Mouse (Mus musculus) MEL (cell line): ENCODE measurements around the gene Vti1a. TPM values are rescaled to one million over a fixed set of nuclear protein-coding genes. Genes with fewer than 3 reads are reported as not detected.

ENCODE experiments used
- DNase-seq: peaks from one replicate; pipeline ENCODE4 v3.0.0; 2011; ENCODE audit warnings: low read depth, low spot score
- H3K27ac ChIP-seq: 2 replicates; pipeline ENCODE4 v1.5.1; 2012; ENCODE audit warnings: low read depth, mild to moderate bottlenecking, control low read depth, low read length, moderate library complexity; ENCODE audit not compliant: control insufficient read depth
- H3K27me3 ChIP-seq, 2 experiments: fragments of 150-350 bp in 1 of 2; sonication (generic) in 1 of 2; 2 replicates each; pipeline ENCODE4 v1.6.1; 2012; ENCODE audit warnings: low read length in 2 of 2, mild to moderate bottlenecking in 2 of 2, improper control_type of control experiment in 1 of 2, moderate library complexity in 1 of 2; ENCODE audit not compliant: insufficient read depth in 2 of 2, control insufficient read depth in 1 of 2
- H3K36me3 ChIP-seq, 2 experiments: 2 replicates each; pipeline ENCODE4 v1.6.1; 2012 to 2014; ENCODE audit warnings: low read length in 2 of 2, improper control_type of control experiment in 1 of 2, inconsistent platforms in 1 of 2, mild to moderate bottlenecking in 1 of 2; ENCODE audit not compliant: insufficient read depth in 2 of 2, control insufficient read depth in 1 of 2
- H3K4me1 ChIP-seq, 2 experiments: fragments of 150-350 bp in 1 of 2; sonication (generic) in 1 of 2; 2 replicates each; pipeline ENCODE4 v1.6.1; 2012; ENCODE audit warnings: low read length in 2 of 2, improper control_type of control experiment in 1 of 2, mild to moderate bottlenecking in 1 of 2; ENCODE audit not compliant: insufficient read depth in 2 of 2, control insufficient read depth in 1 of 2
- H3K4me3 ChIP-seq, 2 experiments: fragments of 150-350 bp in 1 of 2; sonication (generic) in 1 of 2; 2 replicates each; pipeline ENCODE4 v1.5.1; 2012; ENCODE audit warnings: low read depth in 2 of 2, low read length in 2 of 2, mild to moderate bottlenecking in 2 of 2, moderate library complexity in 2 of 2, control low read depth in 1 of 2, improper control_type of control experiment in 1 of 2; ENCODE audit not compliant: control insufficient read depth in 1 of 2, insufficient read depth in 1 of 2
- H3K79me2 ChIP-seq: 2 replicates; pipeline ENCODE4 v1.6.1; 2012; ENCODE audit warnings: mild to moderate bottlenecking, low read length, moderate library complexity; ENCODE audit not compliant: control insufficient read depth, poor library complexity, insufficient read depth
- H3K9ac ChIP-seq: 2 replicates; pipeline ENCODE4 v1.6.1; 2012; ENCODE audit warnings: low read depth, mild to moderate bottlenecking, control low read depth, low read length, moderate library complexity; ENCODE audit not compliant: control insufficient read depth, poor library complexity, severe bottlenecking
- H3K9me3 ChIP-seq: fragments of 150-350 bp; sonication (generic); replicated peaks from 2 replicates; pipeline ENCODE4 v1.6.1; 2012; ENCODE audit warnings: mild to moderate bottlenecking, low read length, improper control_type of control experiment, moderate library complexity; ENCODE audit not compliant: insufficient read depth
- BHLHE40 ChIP-seq: IDR thresholded peaks from 2 replicates; pipeline ENCODE4 v1.6.1; 2012; ENCODE audit warnings: low read depth, mild to moderate bottlenecking, inconsistent platforms, low read length, improper control_type of control experiment, borderline replicate concordance
- CHD1 ChIP-seq: IDR thresholded peaks from 2 replicates; pipeline ENCODE4 v1.6.1; 2012; ENCODE audit warnings: low read depth, mild to moderate bottlenecking, inconsistent platforms, low read length, improper control_type of control experiment
- CHD2 ChIP-seq: IDR thresholded peaks from 2 replicates; pipeline ENCODE4 v1.6.1; 2011; ENCODE audit warnings: low read length, improper control_type of control experiment
- CTCF ChIP-seq, 3 experiments: IDR thresholded peaks in 2 of 3; conservative IDR thresholded peaks in 1 of 3; 2 replicates each; pipeline ENCODE4 v1.5.1; 2011 to 2012; ENCODE audit warnings: low read length in 3 of 3, low read depth in 2 of 3, mild to moderate bottlenecking in 2 of 3, improper control_type of control experiment in 1 of 3, inconsistent platforms in 1 of 3, mixed read lengths in 1 of 3, moderate library complexity in 1 of 3; ENCODE audit not compliant: control insufficient read depth in 1 of 3, insufficient read depth in 1 of 3, poor library complexity in 1 of 3, severe bottlenecking in 1 of 3
- GABPA ChIP-seq: IDR thresholded peaks from 2 replicates; pipeline ENCODE4 v1.6.1; 2012; ENCODE audit warnings: low read depth, mild to moderate bottlenecking, inconsistent platforms, low read length, improper control_type of control experiment, moderate library complexity
- HCFC1 ChIP-seq: IDR thresholded peaks from 2 replicates; pipeline ENCODE4 v1.6.1; 2012; ENCODE audit warnings: low read depth, mild to moderate bottlenecking, inconsistent platforms, low read length, improper control_type of control experiment, moderate library complexity
- MAFK ChIP-seq: IDR thresholded peaks from 2 replicates; pipeline ENCODE4 v1.6.1; 2011; ENCODE audit warnings: low read depth, mild to moderate bottlenecking, low read length, improper control_type of control experiment, borderline replicate concordance
- MAX ChIP-seq: IDR thresholded peaks from 2 replicates; pipeline ENCODE4 v1.6.1; 2011; ENCODE audit warnings: low read length, improper control_type of control experiment
- MXI1 ChIP-seq: IDR thresholded peaks from 2 replicates; pipeline ENCODE4 v1.6.1; 2011; ENCODE audit warnings: mild to moderate bottlenecking, low read depth, low read length, improper control_type of control experiment
- MYB ChIP-seq: IDR thresholded peaks from 2 replicates; pipeline ENCODE4 v1.6.1; 2011; ENCODE audit warnings: mild to moderate bottlenecking, low read depth, low read length, improper control_type of control experiment
- MYC ChIP-seq: IDR thresholded peaks from 2 replicates; pipeline ENCODE4 v1.6.1; 2011; ENCODE audit warnings: low read depth, mild to moderate bottlenecking, low read length, improper control_type of control experiment, moderate library complexity
- NELFE ChIP-seq: IDR thresholded peaks from 2 replicates; pipeline ENCODE4 v1.6.1; 2011; ENCODE audit warnings: low read depth, low read length, improper control_type of control experiment
- NRF1 ChIP-seq: IDR thresholded peaks from 2 replicates; pipeline ENCODE4 v1.6.1; 2014; ENCODE audit warnings: low read depth, mild to moderate bottlenecking, inconsistent platforms, low read length, improper control_type of control experiment, moderate library complexity; ENCODE audit not compliant: poor library complexity, insufficient read depth, severe bottlenecking
- POLR2A ChIP-seq, 2 experiments: IDR thresholded peaks; 2 replicates each; pipeline ENCODE4 v1.6.1; 2011 to 2012; ENCODE audit warnings: low read length in 2 of 2, mild to moderate bottlenecking in 2 of 2, control low read depth in 1 of 2, improper control_type of control experiment in 1 of 2, low read depth in 1 of 2, moderate library complexity in 1 of 2; ENCODE audit not compliant: control insufficient read depth in 1 of 2, insufficient read depth in 1 of 2, poor library complexity in 1 of 2
- POLR2AphosphoS2 ChIP-seq: IDR thresholded peaks from 2 replicates; pipeline ENCODE4 v1.6.1; 2011; ENCODE audit warnings: low read length, improper control_type of control experiment
- POLR2AphosphoS5 ChIP-seq: IDR thresholded peaks from 2 replicates; pipeline ENCODE4 v1.6.1; 2012; ENCODE audit warnings: low read depth, borderline replicate concordance, mild to moderate bottlenecking, inconsistent platforms, low read length, moderate library complexity, mixed read lengths
- RAD21 ChIP-seq: IDR thresholded peaks from 2 replicates; pipeline ENCODE4 v1.6.1; 2011; ENCODE audit warnings: mild to moderate bottlenecking, low read depth, low read length, improper control_type of control experiment
- RCOR1 ChIP-seq: IDR thresholded peaks from 2 replicates; pipeline ENCODE4 v1.6.1; 2012; ENCODE audit warnings: low read depth, mild to moderate bottlenecking, inconsistent platforms, low read length, improper control_type of control experiment
- TAL1 ChIP-seq: IDR thresholded peaks from 2 replicates; pipeline ENCODE4 v1.6.1; 2012; ENCODE audit warnings: mild to moderate bottlenecking, inconsistent platforms, low read length, moderate library complexity, mixed read lengths
- ZMIZ1 ChIP-seq: IDR thresholded peaks from 2 replicates; pipeline ENCODE4 v1.6.1; 2012; ENCODE audit warnings: low read depth, mild to moderate bottlenecking, inconsistent platforms, low read length, improper control_type of control experiment, moderate library complexity
- ZNF384 ChIP-seq: IDR thresholded peaks from 2 replicates; pipeline ENCODE4 v1.6.1; 2012; ENCODE audit warnings: low read depth, mild to moderate bottlenecking, inconsistent platforms, low read length, improper control_type of control experiment
- polyA plus RNA-seq, 2 experiments: library from polyadenylated mRNA; stranded (reverse) in 1 of 2; unstranded in 1 of 2; fragments of >175 nt in 1 of 2; fragments of >200 nt in 1 of 2; gene quantifications; 2 replicates each; pipeline versions ENCODE4 v1.2.1 to v1.2.4; 2012; ENCODE audit warnings: low replicate concordance in 2 of 2, low read depth in 1 of 2; ENCODE audit not compliant: insufficient read length in 2 of 2, insufficient read depth in 1 of 2, missing spikeins in 1 of 2
- total RNA-seq: library from RNA; depleted of rRNA; stranded (reverse); fragments of 300-350 nt; gene quantifications from 2 replicates; pipeline ENCODE4 v1.2.3, GENCODE M21; 2012

Gene Vti1a
- total and polyA plus RNA-seq, 3 experiments: 37.2 to 119 (median 42.8) TPM

GRCm38 (mm10) chr19:55422311-55423064 lies 106.4 kb downstream of the Vti1a start:
- H3K4me3 ChIP-seq: no peak overlapping the region
- peaks cover 2 to 4% of the 10 kb centered on the region in 2 experiments; a peak in 3 of 4 replicates for H3K36me3 ChIP-seq
- no peaks in the 10 kb centered on the region for H3K27me3 ChIP-seq
- H3K27ac ChIP-seq: no peak overlapping the region
- peaks cover 0 to 2% of the 10 kb centered on the region in 2 experiments; a peak in 1 of 4 replicates for H3K4me1 ChIP-seq
- DNase-seq: no peak
- H3K79me2 ChIP-seq: no peaks in the 10 kb centered on the region
- TF ChIP-seq NRF1 (no peak), POLR2AphosphoS5 (no peak), MAX (no peak), CHD2 (no peak), MXI1 (no peak)
- H3K9ac ChIP-seq: no peak overlapping the region
- H3K9me3 ChIP-seq: no peaks in the 10 kb centered on the region

GRCm38 (mm10) chr19:55423065-55423716 lies 107.1 kb downstream of the Vti1a start:
- Histone ChIP-seq H3K9me3 (no peaks in the 10 kb centered on the region), H3K27me3 (no peaks in the 10 kb centered on the region), H3K4me1 (peaks cover 0 to 2% of the 10 kb centered on the region in 2 experiments; a peak in 1 of 4 replicates), H3K27ac (no peak overlapping the region), H3K4me3 (no peak overlapping the region), H3K79me2 (no peaks in the 10 kb centered on the region), H3K36me3 (peaks cover 2 to 4% of the 10 kb centered on the region in 2 experiments; a peak in 3 of 4 replicates), H3K9ac (no peak overlapping the region)
- no peak for TF ChIP-seq RAD21
- no peak for TF ChIP-seq POLR2AphosphoS5
- TF ChIP-seq POLR2A (IDR thresholded peaks at IDR 0.05; ENCODE audit: control insufficient read depth in 1 of 2, insufficient read depth in 1 of 2, low read depth in 1 of 2, low read length in 2 of 2, poor library complexity in 1 of 2): no peak
- TF ChIP-seq GABPA: no peak
- no peak for TF ChIP-seq MAX
- TF ChIP-seq CHD1: no peak
- no peak for TF ChIP-seq MYC
- no peak for TF ChIP-seq CHD2
- no peak for TF ChIP-seq RCOR1
- no peak for TF ChIP-seq CTCF (IDR thresholded peaks at IDR 0.05 in 2 of 3, conservative IDR thresholded peaks at IDR 0.05 in 1 of 3; ENCODE audit: control insufficient read depth in 1 of 3, insufficient read depth in 1 of 3, low read depth in 2 of 3, low read length in 3 of 3, poor library complexity in 1 of 3, severe bottlenecking in 1 of 3)
- no peak for TF ChIP-seq MAFK
- TF ChIP-seq BHLHE40: no peak
- no peak for TF ChIP-seq NRF1
- TF ChIP-seq HCFC1: no peak
- no peak for TF ChIP-seq MYB
- no peak for TF ChIP-seq POLR2AphosphoS2
- TF ChIP-seq TAL1: no peak
- no peak for TF ChIP-seq NELFE
- no peak for TF ChIP-seq ZNF384
- no peak for TF ChIP-seq ZMIZ1
- no peak for DNase-seq
